In genomic region chr13:91365270-91365952, GRCm38 (mm10) we compare ENCODE assay signal across 9 mouse cellular contexts.
DNase-seq lines count a peak whose midpoint lies in the region; ATAC-seq and TF ChIP-seq lines count a peak whose summit lies in the region.
"Had no signal": no experiment of that assay in that cellular context is flagged by ENCODE, and none has a peak within 500 bp of the region (broad histone marks: within the 10 kb centered on the region; RNA-seq: fewer than 3 reads in every experiment).

No protein-coding gene starts in this region.

- no peak overlapping the region for H3K4me2 ChIP-seq in hindbrain, embryonic 12.5 days (replicated peaks)
- H3K4me2 ChIP-seq: midbrain, embryonic 12.5 days had no signal

- H3K4me1 ChIP-seq in MEL (ENCODE audit: control insufficient read depth in 1 of 2, insufficient read depth in 2 of 2, low read length in 2 of 2), result no peaks in the 10 kb centered on the region
- H3K4me1 ChIP-seq in hindbrain, embryonic 12.5 days, result peaks cover 17% of the 10 kb centered on the region

- no peak overlapping the region for H3K9ac ChIP-seq in MEL (ENCODE audit: control insufficient read depth, low read depth, low read length, poor library complexity, severe bottlenecking)
- no peak overlapping the region for H3K9ac ChIP-seq in hindbrain, embryonic 12.5 days
- H3K9ac ChIP-seq: midbrain, embryonic 12.5 days had no signal

- TF ChIP-seq POLR2A in MEL (IDR thresholded peaks at IDR 0.05; ENCODE audit: control insufficient read depth in 1 of 2, insufficient read depth in 1 of 2, low read depth in 1 of 2, low read length in 2 of 2, poor library complexity in 1 of 2), result no peak

- H3K79me2 ChIP-seq in MEL (ENCODE audit: control insufficient read depth, insufficient read depth, low read length, poor library complexity), result no peaks in the 10 kb centered on the region

- no peak for DNase-seq in MEL (ENCODE audit: low read depth, low spot score)
- peak; percentile 61 to 89 for DNase-seq in frontal cortex, adult 2 months (ENCODE audit: extremely low spot score in 1 of 2, low spot score in 1 of 2)
- DNase-seq in layer of hippocampus, postnatal 10 days (ENCODE audit: low spot score in 2 of 2), result peak; percentile 92 to 95
- peak; percentile 94 for DNase-seq in lung, postnatal 14 days
- peak; percentile 96 for DNase-seq in skeletal muscle tissue, adult 2 months (ENCODE audit: low read depth, low spot score)
- DNase-seq in embryo, embryonic 10 days (ENCODE audit: low spot score), result no peak

- no peak overlapping the region for H3K4me3 ChIP-seq in MEL (ENCODE audit: control insufficient read depth in 1 of 2, insufficient read depth in 1 of 2, low read depth in 2 of 2, low read length in 2 of 2)
- no peak overlapping the region for H3K4me3 ChIP-seq in hindbrain, embryonic 12.5 days
- H3K4me3 ChIP-seq: midbrain, embryonic 12.5 days had no signal

- no peaks in the 10 kb centered on the region for H3K27me3 ChIP-seq in MEL (ENCODE audit: control insufficient read depth in 1 of 2, insufficient read depth in 2 of 2, low read length in 2 of 2)
- no peaks in the 10 kb centered on the region for H3K27me3 ChIP-seq in hindbrain, embryonic 12.5 days
- H3K27me3 ChIP-seq: midbrain, embryonic 12.5 days had no signal

- peak in 1 of 3 experiments; percentile 19; a peak in 2 of 6 replicates for TF ChIP-seq CTCF in MEL (IDR thresholded peaks at IDR 0.05 in 2 of 3, conservative IDR thresholded peaks at IDR 0.05 in 1 of 3; ENCODE audit: control insufficient read depth in 1 of 3, insufficient read depth in 1 of 3, low read depth in 2 of 3, low read length in 3 of 3, poor library complexity in 1 of 3, severe bottlenecking in 1 of 3)

- TF ChIP-seq RAD21 in MEL (IDR thresholded peaks at IDR 0.05; ENCODE audit: low read depth, low read length), result peak; percentile 14

- H3K36me3 ChIP-seq in MEL (ENCODE audit: control insufficient read depth in 1 of 2, insufficient read depth in 2 of 2, low read length in 2 of 2), result no peaks in the 10 kb centered on the region; a peak in 1 of 4 replicates
- no peaks in the 10 kb centered on the region for H3K36me3 ChIP-seq in hindbrain, embryonic 12.5 days
- H3K36me3 ChIP-seq: midbrain, embryonic 12.5 days had no signal

- no peaks in the 10 kb centered on the region for H3K9me3 ChIP-seq in MEL (replicated peaks; ENCODE audit: insufficient read depth, low read length)
- no peaks in the 10 kb centered on the region for H3K9me3 ChIP-seq in hindbrain, embryonic 12.5 days (replicated peaks)
- H3K9me3 ChIP-seq: midbrain, embryonic 12.5 days had no signal

- no peak for TF ChIP-seq EP300 in MEL (IDR thresholded peaks at IDR 0.05; ENCODE audit: low read depth in 1 of 2, low read length in 2 of 2)

- no peak overlapping the region for H3K27ac ChIP-seq in MEL (ENCODE audit: control insufficient read depth, low read depth, low read length)
- H3K27ac ChIP-seq in hindbrain, embryonic 12.5 days, result peak overlapping the region; percentile 40
- H3K27ac ChIP-seq: midbrain, embryonic 12.5 days had no signal

- 76% methylated on average over 2 of the region's 2 CpGs for WGBS in hindbrain, embryonic 12.5 days

- ATAC-seq in cerebellum, adult (ENCODE audit: insufficient number of reproducible peaks, low FRiP score, low TSS enrichment), result peak; percentile 94
- ATAC-seq in hindbrain, embryonic 12.5 days (ENCODE audit: low FRiP score), result peak; percentile 64

TF ChIP-seq in MEL, 35 proteins besides CTCF, POLR2A, EP300 and RAD21:
- peak; percentile 37 for TF ChIP-seq SMC3 (IDR thresholded peaks at IDR 0.05; ENCODE audit: low read depth, low read length)
- TF ChIP-seq NRF1 (IDR thresholded peaks at IDR 0.05; ENCODE audit: insufficient read depth, low read depth, low read length, poor library complexity, severe bottlenecking), result no peak

Comparison
In these comparisons a context has a peak if more than half of its experiments do, and no peak if none do; other contexts are left out.
1. DNase-seq: peak in frontal cortex, adult 2 months (2 of 2), layer of hippocampus, postnatal 10 days (2 of 2), lung, postnatal 14 days (single experiment) and skeletal muscle tissue, adult 2 months (single experiment); none in MEL (single experiment) and embryo, embryonic 10 days (single experiment).